Mouse (Mus musculus): ENCODE data around the gene Itk. TPM values are rescaled to one million over a fixed set of nuclear protein-coding genes. Genes with fewer than 3 reads are reported as not detected.

Gene Itk
- polyA plus RNA-seq, 1 experiment from 2014 or later, result 0.16 TPM

DNA sequence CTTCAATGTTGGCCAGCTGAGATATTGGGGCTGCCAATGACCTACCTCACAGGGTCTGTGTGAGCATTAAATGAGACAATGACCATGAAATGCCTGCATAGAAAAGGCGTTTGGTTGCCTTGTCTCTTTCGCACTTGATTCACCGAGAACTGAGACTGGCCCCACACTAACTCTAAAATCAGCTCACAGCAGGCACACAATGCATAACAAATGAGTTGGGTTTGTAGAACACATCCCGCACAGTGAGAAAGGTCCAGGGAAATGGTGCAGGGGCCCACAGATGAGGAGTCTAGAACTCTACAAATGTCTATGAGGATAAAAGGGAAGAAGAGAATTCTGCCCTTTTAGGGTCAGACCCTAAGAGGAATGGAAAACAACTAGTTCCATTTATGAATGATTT is 100.3 kb downstream of the Itk start:
- WGBS, result 74% methylated on average over 4 of the region's 4 CpGs

DNA sequence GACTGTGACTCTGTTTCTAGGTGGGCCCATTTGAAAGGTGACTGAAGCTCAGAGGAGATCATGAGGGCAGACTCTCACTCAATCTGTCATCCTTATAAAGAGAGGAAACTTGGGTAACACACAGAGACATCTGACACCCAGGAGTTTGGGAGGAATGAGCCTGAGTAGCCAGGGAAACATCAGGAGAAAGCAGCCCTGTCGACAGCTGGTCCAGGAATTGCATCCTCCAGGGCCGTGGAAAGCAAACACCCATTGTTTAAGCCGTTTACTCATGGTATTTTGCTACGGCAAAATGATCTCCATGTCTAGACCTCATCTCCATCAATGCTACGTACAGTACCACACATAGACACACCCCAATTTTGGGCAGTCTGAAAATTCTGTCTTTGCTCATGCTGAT is 101.2 kb downstream of the Itk start:
- Histone ChIP-seq H3K9ac (replicated peaks; ENCODE audit: low read length) (no peak overlapping the region), H3K4me3 (ENCODE audit: low read length) (no peak overlapping the region), H3K4me1 (ENCODE audit: insufficient read depth, low read length) (peaks cover 10% of the 10 kb centered on the region; the same call in 1 of the 2 replicates), H3K36me3 (ENCODE audit: insufficient read depth, low read length) (no peaks in the 10 kb centered on the region; the same call in 1 of the 2 replicates), H3K9me3 (ENCODE audit: low read length) (no peaks in the 10 kb centered on the region), H3K27ac (ENCODE audit: low read length) (no peak overlapping the region), H3K4me2 (replicated peaks; ENCODE audit: low read depth, low read length) (no peak overlapping the region), H3K27me3 (ENCODE audit: insufficient read depth, low read length) (no peaks in the 10 kb centered on the region)
- WGBS, result 48% methylated on average over 5 of the region's 5 CpGs
- no peak for ATAC-seq (ENCODE audit: low FRiP score, low TSS enrichment)

More for the DNA sequence above, 100.3 kb downstream of the Itk start:
- H3K4me2 ChIP-seq (replicated peaks; ENCODE audit: low read depth, low read length), result no peak overlapping the region
- H3K36me3 ChIP-seq (ENCODE audit: insufficient read depth, low read length), result no peaks in the 10 kb centered on the region
- ATAC-seq (ENCODE audit: low FRiP score, low TSS enrichment), result no peak
- H3K27me3 ChIP-seq (ENCODE audit: insufficient read depth, low read length), result no peaks in the 10 kb centered on the region
- H3K9ac ChIP-seq (replicated peaks; ENCODE audit: low read length), result no peak overlapping the region
- H3K4me1 ChIP-seq (ENCODE audit: insufficient read depth, low read length), result peaks cover 16% of the 10 kb centered on the region
- no peaks in the 10 kb centered on the region for H3K9me3 ChIP-seq (ENCODE audit: low read length)
- no peak overlapping the region for H3K27ac ChIP-seq (ENCODE audit: low read length)
- no peak overlapping the region for H3K4me3 ChIP-seq (ENCODE audit: low read length)

DNA sequence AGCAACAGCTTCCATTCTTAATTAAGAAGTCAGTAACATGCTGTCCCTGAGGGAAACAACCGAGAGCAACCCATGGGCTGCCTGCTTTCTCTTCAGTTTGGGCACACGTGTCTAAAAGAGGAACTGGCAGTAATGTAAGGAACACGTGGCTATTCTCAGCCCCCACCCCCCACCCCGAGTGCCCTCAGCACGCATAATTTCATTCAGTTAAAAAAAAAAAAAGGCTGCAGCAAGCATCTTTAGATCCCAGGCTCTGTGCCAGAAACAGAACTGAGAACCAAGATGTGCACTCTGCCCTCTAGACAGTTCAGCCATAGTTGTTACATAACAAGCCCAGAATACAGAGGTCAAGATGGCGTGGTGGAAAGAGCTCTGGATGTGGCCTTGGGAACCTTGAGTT is 102.5 kb downstream of the Itk start:
- 62% methylated on average over 6 of the region's 6 CpGs for WGBS
- no peaks in the 10 kb centered on the region for H3K9me3 ChIP-seq (ENCODE audit: low read length)

DNA sequence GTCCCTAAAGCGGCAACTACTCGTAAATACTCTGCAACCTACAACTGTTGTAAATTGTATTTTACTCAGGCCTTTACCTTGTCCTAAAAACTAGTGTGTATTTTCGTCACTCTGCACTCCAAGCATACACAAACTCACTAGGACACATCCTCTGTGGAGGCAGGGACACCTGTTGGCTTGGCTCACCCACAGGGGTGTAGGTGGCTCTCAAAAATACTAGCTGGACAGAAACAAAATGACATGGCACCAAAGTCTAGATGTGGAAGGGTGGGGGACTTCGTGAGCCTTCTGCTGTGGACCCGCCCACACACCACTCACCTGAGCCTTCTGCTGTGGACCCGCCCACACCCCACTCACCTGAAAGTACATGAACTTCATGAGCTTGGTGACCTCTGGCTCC is 105.5 kb downstream of the Itk start:
- Histone ChIP-seq H3K9me3 (ENCODE audit: low read length) (no peaks in the 10 kb centered on the region), H3K4me1 (ENCODE audit: insufficient read depth, low read length) (0 out of 2 replicates have a peak, but pooled peaks cover under 1% of the 10 kb centered on the region), H3K27ac (ENCODE audit: low read length) (no peak overlapping the region), H3K9ac (replicated peaks; ENCODE audit: low read length) (no peak overlapping the region), H3K27me3 (ENCODE audit: insufficient read depth, low read length) (no peaks in the 10 kb centered on the region), H3K4me3 (ENCODE audit: low read length) (no peak overlapping the region), H3K36me3 (ENCODE audit: insufficient read depth, low read length) (peaks cover 6% of the 10 kb centered on the region), H3K4me2 (replicated peaks; ENCODE audit: low read depth, low read length) (no peak overlapping the region)
- WGBS, result 89% methylated on average over 6 of the region's 6 CpGs
- no peak for ATAC-seq (ENCODE audit: low FRiP score, low TSS enrichment)

More for the DNA sequence above, 102.5 kb downstream of the Itk start:
- H3K4me1 ChIP-seq (ENCODE audit: insufficient read depth, low read length), result peaks cover 10% of the 10 kb centered on the region; the same call in 1 of the 2 replicates
- no peak overlapping the region for H3K27ac ChIP-seq (ENCODE audit: low read length)
- no peak overlapping the region for H3K4me3 ChIP-seq (ENCODE audit: low read length)
- H3K36me3 ChIP-seq (ENCODE audit: insufficient read depth, low read length), result peaks cover 6% of the 10 kb centered on the region
- ATAC-seq (ENCODE audit: low FRiP score, low TSS enrichment), result no peak
- H3K4me2 ChIP-seq (replicated peaks; ENCODE audit: low read depth, low read length), result no peak overlapping the region
- no peaks in the 10 kb centered on the region for H3K27me3 ChIP-seq (ENCODE audit: insufficient read depth, low read length)
- H3K9ac ChIP-seq (replicated peaks; ENCODE audit: low read length), result no peak overlapping the region

DNA sequence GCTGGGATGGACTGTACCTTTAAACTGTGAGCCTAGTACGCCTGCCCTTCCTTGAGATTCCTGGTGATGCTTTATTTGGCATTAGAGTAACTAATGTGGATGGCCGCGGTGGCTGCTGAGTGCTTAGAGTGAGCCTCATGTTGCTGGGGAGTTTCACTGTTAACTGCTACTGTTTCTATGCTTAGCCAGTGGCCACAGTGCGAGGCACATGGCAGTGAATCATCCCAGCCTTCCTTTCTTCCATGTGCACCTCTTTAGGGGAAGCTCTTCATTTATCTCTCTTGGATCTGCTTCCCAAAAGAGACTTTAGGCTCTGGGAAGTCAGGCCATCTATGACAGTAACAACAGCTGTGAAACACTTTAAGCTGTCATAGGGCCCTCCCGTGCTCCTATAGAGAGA is 106.7 kb downstream of the Itk start:
- 92% methylated on average over 5 of the region's 5 CpGs for WGBS
- Histone ChIP-seq H3K4me3 (ENCODE audit: low read length) (no peak overlapping the region), H3K4me2 (replicated peaks; ENCODE audit: low read depth, low read length) (no peak overlapping the region), H3K9ac (replicated peaks; ENCODE audit: low read length) (no peak overlapping the region), H3K27me3 (ENCODE audit: insufficient read depth, low read length) (no peaks in the 10 kb centered on the region), H3K9me3 (ENCODE audit: low read length) (no peaks in the 10 kb centered on the region), H3K36me3 (ENCODE audit: insufficient read depth, low read length) (peaks cover 6% of the 10 kb centered on the region), H3K27ac (ENCODE audit: low read length) (no peak overlapping the region), H3K4me1 (ENCODE audit: insufficient read depth, low read length) (no peaks in the 10 kb centered on the region)
- ATAC-seq (ENCODE audit: low FRiP score, low TSS enrichment), result no peak

DNA sequence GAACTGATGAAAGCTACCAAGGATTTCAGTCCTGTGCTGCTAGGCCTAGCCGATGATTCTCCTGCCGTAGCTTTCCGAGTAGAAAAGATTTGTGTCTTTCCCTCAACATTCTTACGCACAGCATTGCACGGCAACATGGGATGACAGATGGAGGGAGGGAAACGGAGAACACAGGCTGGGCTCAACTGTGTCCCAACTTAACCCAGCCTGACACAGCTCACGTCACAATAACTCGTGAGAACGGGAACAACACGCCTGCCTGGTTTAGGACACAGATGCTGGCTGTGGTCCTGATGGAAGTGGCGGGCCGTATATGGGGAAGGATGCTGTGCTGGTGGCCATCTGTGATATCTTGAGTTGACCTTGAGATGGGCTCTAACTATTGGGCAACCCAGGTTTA is 110.6 kb downstream of the Itk start:
- no peaks in the 10 kb centered on the region for H3K9me3 ChIP-seq (ENCODE audit: low read length)
- H3K9ac ChIP-seq (replicated peaks; ENCODE audit: low read length), result no peak overlapping the region
- no peak overlapping the region for H3K27ac ChIP-seq (ENCODE audit: low read length)
- no peaks in the 10 kb centered on the region for H3K27me3 ChIP-seq (ENCODE audit: insufficient read depth, low read length)
- no peak overlapping the region for H3K4me3 ChIP-seq (ENCODE audit: low read length)
- H3K4me1 ChIP-seq (ENCODE audit: insufficient read depth, low read length), result no peaks in the 10 kb centered on the region
- peaks cover 10% of the 10 kb centered on the region for H3K36me3 ChIP-seq (ENCODE audit: insufficient read depth, low read length)
- WGBS, result 90% methylated on average over 12 of the region's 12 CpGs
- H3K4me2 ChIP-seq (replicated peaks; ENCODE audit: low read depth, low read length), result no peak overlapping the region
- no peak for ATAC-seq (ENCODE audit: low FRiP score, low TSS enrichment)

DNA sequence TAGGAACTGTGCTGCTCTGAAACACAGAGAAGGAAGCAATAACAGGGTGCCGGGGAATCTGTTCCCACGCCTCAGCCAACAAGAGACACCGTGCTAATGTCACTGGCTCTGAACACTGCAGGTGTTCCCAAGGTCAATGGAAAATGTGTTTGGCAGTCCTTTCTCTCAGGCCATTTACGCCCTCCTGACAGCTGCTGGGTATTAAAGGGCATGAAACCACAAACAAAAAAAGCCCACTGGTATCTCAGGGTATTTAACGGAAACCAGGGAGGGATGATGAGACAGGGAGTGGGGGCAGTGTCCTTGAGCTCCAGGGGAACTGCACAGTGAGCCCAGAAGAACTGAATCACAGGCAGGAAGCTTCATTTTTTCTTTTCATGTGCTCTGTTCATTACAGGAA is 111.2 kb downstream of the Itk start:
- Histone ChIP-seq H3K27ac (ENCODE audit: low read length) (no peak overlapping the region), H3K9me3 (ENCODE audit: low read length) (no peaks in the 10 kb centered on the region), H3K27me3 (ENCODE audit: insufficient read depth, low read length) (no peaks in the 10 kb centered on the region), H3K4me3 (ENCODE audit: low read length) (no peak overlapping the region), H3K4me1 (ENCODE audit: insufficient read depth, low read length) (no peaks in the 10 kb centered on the region), H3K9ac (replicated peaks; ENCODE audit: low read length) (no peak overlapping the region), H3K36me3 (ENCODE audit: insufficient read depth, low read length) (peaks cover 11% of the 10 kb centered on the region; the same call in 1 of the 2 replicates), H3K4me2 (replicated peaks; ENCODE audit: low read depth, low read length) (no peak overlapping the region)
- WGBS, result 80% methylated on average over 5 of the region's 5 CpGs
- ATAC-seq (ENCODE audit: low FRiP score, low TSS enrichment), result no peak

DNA sequence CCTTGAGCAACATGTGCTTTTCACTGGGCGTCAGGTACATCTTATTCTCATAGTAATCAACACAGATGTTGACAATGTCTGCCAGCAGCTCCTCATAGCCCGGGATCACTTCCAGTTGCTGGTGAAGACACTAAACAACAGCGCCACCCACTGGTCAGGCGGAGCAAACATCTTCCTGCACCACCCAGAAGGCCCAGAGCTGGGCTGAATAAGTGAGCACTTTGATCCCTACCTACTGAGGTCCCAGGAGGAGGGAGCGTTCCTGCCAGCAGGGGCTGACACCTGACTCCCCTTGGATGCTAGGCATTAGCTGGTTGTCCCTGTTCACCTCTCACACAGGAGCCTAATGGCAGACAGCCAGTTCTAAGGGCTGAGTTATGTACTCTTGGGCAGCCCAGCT is 112.5 kb downstream of the Itk start:
- Histone ChIP-seq H3K4me3 (ENCODE audit: low read length) (no peak overlapping the region), H3K4me1 (ENCODE audit: insufficient read depth, low read length) (no peaks in the 10 kb centered on the region), H3K9ac (replicated peaks; ENCODE audit: low read length) (no peak overlapping the region), H3K9me3 (ENCODE audit: low read length) (no peaks in the 10 kb centered on the region), H3K36me3 (ENCODE audit: insufficient read depth, low read length) (peaks cover 5% of the 10 kb centered on the region; the same call in 1 of the 2 replicates), H3K27ac (ENCODE audit: low read length) (no peak overlapping the region), H3K4me2 (replicated peaks; ENCODE audit: low read depth, low read length) (no peak overlapping the region), H3K27me3 (ENCODE audit: insufficient read depth, low read length) (no peaks in the 10 kb centered on the region)
- ATAC-seq (ENCODE audit: low FRiP score, low TSS enrichment), result no peak
- WGBS, result 52% methylated on average over 5 of the region's 5 CpGs

DNA sequence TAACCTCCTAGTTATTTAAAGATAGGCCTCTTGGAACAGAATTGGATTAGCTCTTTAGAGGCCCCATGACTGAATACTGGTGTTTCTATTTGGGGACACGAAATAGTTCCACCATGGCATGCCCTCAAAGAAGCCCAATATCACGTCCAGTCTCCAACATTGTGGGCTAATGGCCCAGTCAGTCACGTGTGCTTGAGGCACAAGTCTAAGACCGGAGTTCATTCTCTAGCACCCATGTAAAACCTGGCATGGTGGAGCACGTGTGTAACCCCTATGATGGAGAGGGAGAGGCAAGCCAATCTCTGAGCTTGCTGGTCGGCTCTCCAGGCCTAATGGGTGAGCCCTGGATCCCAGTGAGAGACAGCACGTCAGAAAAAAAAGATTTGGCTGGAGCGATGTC is 113.1 kb downstream of the Itk start:
- Histone ChIP-seq H3K4me2 (replicated peaks; ENCODE audit: low read depth, low read length) (no peak overlapping the region), H3K27me3 (ENCODE audit: insufficient read depth, low read length) (no peaks in the 10 kb centered on the region), H3K4me3 (ENCODE audit: low read length) (no peak overlapping the region), H3K4me1 (ENCODE audit: insufficient read depth, low read length) (no peaks in the 10 kb centered on the region), H3K27ac (ENCODE audit: low read length) (no peak overlapping the region), H3K9ac (replicated peaks; ENCODE audit: low read length) (no peak overlapping the region), H3K36me3 (ENCODE audit: insufficient read depth, low read length) (peaks cover 5% of the 10 kb centered on the region; the same call in 1 of the 2 replicates), H3K9me3 (ENCODE audit: low read length) (no peaks in the 10 kb centered on the region)
- ATAC-seq (ENCODE audit: low FRiP score, low TSS enrichment), result no peak
- 90% methylated on average over 8 of the region's 8 CpGs for WGBS

DNA sequence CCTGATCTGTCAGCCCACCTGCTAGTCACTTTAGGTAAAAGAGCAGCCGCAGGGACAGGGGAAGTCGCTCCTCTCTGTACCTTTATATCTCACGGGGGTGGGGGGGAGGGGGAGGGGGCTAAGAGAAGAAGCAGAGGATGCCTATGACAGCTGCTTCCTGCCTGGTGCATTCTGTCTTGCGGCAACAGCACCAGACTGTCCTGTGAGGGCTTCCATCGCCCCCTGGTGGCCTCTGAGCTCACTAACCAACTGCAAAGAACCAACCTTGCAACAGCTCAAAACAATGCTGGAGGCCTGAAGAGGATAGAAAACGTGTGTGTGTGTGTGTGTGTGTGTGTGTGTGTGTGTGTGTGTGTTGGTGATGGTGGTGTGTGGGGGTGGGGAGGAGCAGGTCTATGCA is 114.0 kb downstream of the Itk start:
- Histone ChIP-seq H3K27me3 (ENCODE audit: insufficient read depth, low read length) (no peaks in the 10 kb centered on the region), H3K4me3 (ENCODE audit: low read length) (no peak overlapping the region), H3K9ac (replicated peaks; ENCODE audit: low read length) (no peak overlapping the region), H3K4me2 (replicated peaks; ENCODE audit: low read depth, low read length) (no peak overlapping the region), H3K27ac (ENCODE audit: low read length) (no peak overlapping the region), H3K9me3 (ENCODE audit: low read length) (no peaks in the 10 kb centered on the region), H3K4me1 (ENCODE audit: insufficient read depth, low read length) (no peaks in the 10 kb centered on the region), H3K36me3 (ENCODE audit: insufficient read depth, low read length) (peaks cover 5% of the 10 kb centered on the region; the same call in 1 of the 2 replicates)
- WGBS, result 10% methylated on average over 5 of the region's 6 CpGs
- ATAC-seq (ENCODE audit: low FRiP score, low TSS enrichment), result peak; percentile 75; the same call in 1 of the 2 replicates
